Mouse (Mus musculus) cortical plate, adult 2 months (tissue): ENCODE results near the gene Gramd1b. TPM values are rescaled to one million over a fixed set of nuclear protein-coding genes. Genes with fewer than 3 reads are reported as not detected.

Source experiments
- H3K27ac ChIP-seq: fragments of 200-500 bp; 2 replicates; pipeline ENCODE4 v1.5.1; 2012; ENCODE audit warnings: low read length, control low read depth, inconsistent platforms; ENCODE audit not compliant: insufficient read depth
- H3K4me1 ChIP-seq: fragments of 200-500 bp; 2 replicates; pipeline ENCODE4 v1.6.1; 2011; ENCODE audit warnings: low read length; ENCODE audit not compliant: control insufficient read depth, insufficient read depth
- H3K4me3 ChIP-seq: fragments of 200-500 bp; 2 replicates; pipeline ENCODE4 v1.5.1; 2011; ENCODE audit warnings: mild to moderate bottlenecking, low read length, control low read depth; ENCODE audit not compliant: insufficient read depth
- CTCF ChIP-seq: fragments of 200-500 bp; IDR thresholded peaks from 2 replicates; pipeline ENCODE4 v1.5.1; 2011; ENCODE audit warnings: mild to moderate bottlenecking, control low read depth, low read length; ENCODE audit not compliant: insufficient read depth; ENCODE audit errors: extremely low read depth
- POLR2A ChIP-seq: fragments of 200-500 bp; IDR thresholded peaks from 2 replicates; pipeline ENCODE4 v1.6.1; 2011; ENCODE audit warnings: mild to moderate bottlenecking, low read length, control low read depth; ENCODE audit not compliant: insufficient read depth; ENCODE audit errors: extremely low read depth
- polyA plus RNA-seq: library from polyadenylated mRNA; depleted of rRNA; stranded (reverse); fragments of >200 nt; gene quantifications from 2 replicates; pipeline ENCODE4 v1.2.3, GENCODE M21; 2012

Gramd1b gene
- polyA plus RNA-seq, 1 experiment, result 133 TPM

GRCm38 (mm10) chr9:40294210-40294609 lies 237.0 kb downstream of the Gramd1b start:
- TF ChIP-seq POLR2A (no peak), CTCF (no peak)
- no peaks in the 10 kb centered on the region for H3K4me1 ChIP-seq
- H3K27ac ChIP-seq, result no peak overlapping the region
- no peak overlapping the region for H3K4me3 ChIP-seq

GRCm38 (mm10) chr9:40293740-40294139 lies 237.4 kb downstream of the Gramd1b start:
- H3K4me3 ChIP-seq, result no peak overlapping the region
- TF ChIP-seq CTCF (no peak), POLR2A (no peak)

GRCm38 (mm10) chr9:40293286-40293685 lies 237.9 kb downstream of the Gramd1b start:
- no peak overlapping the region for H3K4me3 ChIP-seq
- H3K27ac ChIP-seq, result no peak overlapping the region
- H3K4me1 ChIP-seq, result no peaks in the 10 kb centered on the region
- TF ChIP-seq CTCF (no peak), POLR2A (no peak)

More at GRCm38 (mm10) chr9:40293740-40294139, 237.4 kb downstream of the Gramd1b start:
- Histone ChIP-seq H3K4me1 (no peaks in the 10 kb centered on the region), H3K27ac (no peak overlapping the region)

GRCm38 (mm10) chr9:40292475-40292874 lies 238.7 kb downstream of the Gramd1b start:
- H3K4me3 ChIP-seq, result no peak overlapping the region
- no peaks in the 10 kb centered on the region for H3K4me1 ChIP-seq
- TF ChIP-seq CTCF (no peak), POLR2A (no peak)
- no peak overlapping the region for H3K27ac ChIP-seq

- Histone ChIP-seq H3K27ac (no peak overlapping the region), H3K4me3 (no peak overlapping the region)
- no peak for TF ChIP-seq CTCF
- no peak for TF ChIP-seq POLR2A
These were observed 248.2 kb downstream of the Gramd1b start for GRCm38 (mm10) chr9:40282968-40283367.

GRCm38 (mm10) chr9:40279438-40279837 lies 251.7 kb downstream of the Gramd1b start:
- peaks cover 2% of the 10 kb centered on the region; the same call in 1 of the 2 replicates for H3K4me1 ChIP-seq
- H3K4me3 ChIP-seq, result no peak overlapping the region
- no peak for TF ChIP-seq POLR2A
- no peak for TF ChIP-seq CTCF
- no peak overlapping the region for H3K27ac ChIP-seq

More at GRCm38 (mm10) chr9:40282968-40283367, 248.2 kb downstream of the Gramd1b start:
- no peaks in the 10 kb centered on the region for H3K4me1 ChIP-seq

GRCm38 (mm10) chr9:40277671-40278070 lies 253.5 kb downstream of the Gramd1b start:
- no peak overlapping the region for H3K27ac ChIP-seq
- H3K4me3 ChIP-seq, result no peak overlapping the region
- TF ChIP-seq POLR2A (no peak), CTCF (no peak)
- peaks cover 5% of the 10 kb centered on the region; the same call in 1 of the 2 replicates for H3K4me1 ChIP-seq

- TF ChIP-seq POLR2A (no peak), CTCF (no peak)
- Histone ChIP-seq H3K4me3 (no peak overlapping the region), H3K27ac (no peak overlapping the region), H3K4me1 (peaks cover 7% of the 10 kb centered on the region; the same call in 1 of the 2 replicates)
These were observed 255.3 kb downstream of the Gramd1b start for GRCm38 (mm10) chr9:40275904-40276303.

- TF ChIP-seq POLR2A, result no peak
- TF ChIP-seq CTCF, result no peak
- H3K4me1 ChIP-seq, result peaks cover 7% of the 10 kb centered on the region; the same call in 1 of the 2 replicates
- peak overlapping the region; percentile 1; the same call in 1 of the 2 replicates for H3K4me3 ChIP-seq
- no peak overlapping the region for H3K27ac ChIP-seq
These were observed 258.4 kb downstream of the Gramd1b start for GRCm38 (mm10) chr9:40272822-40273221.

- TF ChIP-seq CTCF (no peak), POLR2A (peak; percentile 43; the same call in 1 of the 2 replicates)
- H3K27ac ChIP-seq, result no peak overlapping the region
- H3K4me1 ChIP-seq, result peaks cover 5% of the 10 kb centered on the region; the same call in 1 of the 2 replicates
- peak overlapping the region; percentile 75 for H3K4me3 ChIP-seq
These were observed 260.1 kb downstream of the Gramd1b start for GRCm38 (mm10) chr9:40271075-40271474.

GRCm38 (mm10) chr9:40269880-40270279 lies 261.3 kb downstream of the Gramd1b start:
- Histone ChIP-seq H3K27ac (peak overlapping the region; percentile 70), H3K4me1 (peaks cover 5% of the 10 kb centered on the region; the same call in 1 of the 2 replicates), H3K4me3 (peak overlapping the region; percentile 75)
- TF ChIP-seq POLR2A (peak; percentile 40; the same call in 1 of the 2 replicates), CTCF (no peak)
